Mouse (Mus musculus): ENCODE results near the gene Spag6l. TPM values are rescaled to one million over a fixed set of nuclear protein-coding genes. Genes with fewer than 3 reads are reported as not detected.
A peak's percentile ranks its signal among the peaks of the same experiment; 100 is the strongest.
"Not testable (repeated sequence)": the region's sequence is repeated elsewhere in the genome, so short reads cannot be mapped to it uniquely, and the experiment has no call there.

Gene Spag6l
- total RNA-seq (2021), result 1 to 10 TPM; 6.3 to 7.4 TPM

- peak; percentile 55 to 64 for DNase-seq (ENCODE audit: low spot score in 2 of 2)
- intact Hi-C loops (cut with DNase I), result no loop called here
These were observed at the start of gene Spag6l for GRCm38 (mm10) chr16:16828757-16829615. Spag6l (minus strand) TSS chr16:16829456.

DNA sequence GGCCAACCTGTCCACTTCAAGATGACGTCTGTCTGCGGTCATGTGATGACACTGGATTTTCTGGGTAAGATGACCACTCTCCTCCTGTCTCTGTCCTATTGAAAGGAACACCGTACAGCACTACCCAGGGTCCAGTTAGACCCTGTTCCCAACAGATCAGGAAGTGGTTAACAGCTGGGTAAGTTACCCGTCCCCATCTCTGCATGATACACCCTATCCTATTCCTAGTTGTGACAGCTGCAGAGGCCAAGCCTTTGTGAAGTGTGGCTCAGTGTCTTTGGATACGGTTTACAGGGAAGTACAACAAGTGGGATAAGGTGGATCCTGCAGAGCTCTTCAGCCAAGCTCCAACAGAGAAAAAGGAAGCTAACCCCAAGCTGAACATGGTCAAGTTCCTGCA lies 49.8 kb upstream of the Spag6l start:
- intact Hi-C loops (cut with DNase I), result loop anchor here (10.0 kb wide), 1 partner anchor 524 kb away; the partner anchor contains the start of gene Dnm1l
- DNase-seq (ENCODE audit: low spot score in 2 of 2), result no peak

- DNase-seq (ENCODE audit: low spot score in 2 of 2), result peak; percentile 87 to 96
- intact Hi-C loops (cut with DNase I), result loop anchor here (5.0 to 10.0 kb wide), 3 partner anchors 273 to 568 kb away; partner anchors contain the start of genes Dnm1l and Yars2
These were observed 41.5 kb upstream of the Spag6l start, which contains the start of the genes Top3b and Vpreb1 for GRCm38 (mm10) chr16:16870617-16871331. Top3b (plus strand) TSS chr16:16870736. Vpreb1 (minus strand) TSS chr16:16870843.

DNA sequence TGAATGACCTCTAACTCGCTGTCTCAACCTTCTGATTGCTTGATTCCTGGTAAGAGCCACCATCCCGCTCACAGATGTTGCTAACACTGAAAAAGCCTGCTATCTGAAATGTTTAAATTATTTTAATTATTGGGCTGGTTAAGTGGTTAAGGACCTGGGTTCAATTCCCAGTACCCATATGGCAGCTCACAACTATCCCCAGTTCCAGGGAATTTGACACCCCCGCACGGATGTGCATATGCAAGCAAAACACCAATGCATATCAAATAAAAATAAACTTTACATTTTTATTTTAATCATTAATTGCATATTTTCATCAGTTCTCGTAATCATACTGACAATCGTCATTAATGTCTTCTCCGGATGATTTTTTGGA lies 41.0 kb upstream of the Spag6l start:
- intact Hi-C loops (cut with DNase I), result loop anchor here (5.0 to 10.0 kb wide), 3 partner anchors 273 to 568 kb away; partner anchors contain the start of genes Dnm1l and Yars2
- DNase-seq (ENCODE audit: low spot score in 2 of 2), result no peak

DNA sequence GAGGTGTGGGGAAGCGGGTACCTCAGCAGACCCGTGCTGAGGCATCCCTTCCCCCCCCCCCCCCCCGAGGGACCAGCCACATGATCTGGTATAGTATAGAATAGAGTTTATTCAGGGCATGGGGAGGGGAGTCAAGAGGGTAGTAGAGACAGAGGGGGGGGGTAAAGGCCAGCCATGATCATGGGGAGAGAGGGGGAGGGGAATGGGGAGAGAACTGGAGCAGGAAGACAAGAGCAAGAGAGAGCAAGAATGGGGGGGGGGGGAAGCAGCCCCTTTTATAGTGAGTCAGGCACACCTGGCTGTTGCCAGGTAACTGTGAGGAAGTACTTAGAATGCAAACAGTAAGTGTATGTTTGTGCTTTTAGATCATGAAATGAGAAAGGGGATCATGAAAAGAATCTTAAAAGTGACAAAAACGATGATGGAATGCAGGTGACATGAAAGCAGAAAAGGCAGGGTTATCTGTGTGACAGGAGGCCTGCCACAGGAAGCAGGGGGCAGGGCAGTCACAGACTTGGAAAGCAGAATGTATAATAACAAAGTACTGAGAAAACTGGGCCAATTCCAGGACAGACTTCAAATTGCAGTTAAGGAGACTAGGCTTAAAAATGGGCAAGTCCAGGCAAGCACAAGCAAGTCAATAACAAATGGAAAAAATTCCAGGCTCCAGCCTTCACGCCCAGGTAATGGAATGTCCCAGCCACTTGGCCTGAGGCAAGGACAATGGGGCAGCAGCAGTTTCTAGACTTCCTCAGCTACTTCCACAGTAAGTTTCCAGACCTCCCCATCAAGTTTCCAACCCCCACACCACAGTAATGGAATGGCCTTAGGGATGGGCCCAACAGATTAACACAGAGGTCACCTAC lies 36.7 kb upstream of the Spag6l start:
- intact Hi-C loops (cut with DNase I), result no loop called here

GRCm38 (mm10) chr16:16865217-16865616 lies 36.0 kb upstream of the Spag6l start:
- DNase-seq (ENCODE audit: low spot score in 2 of 2), result no peak
- intact Hi-C loops (cut with DNase I), result no loop called here

More for the DNA sequence above, 36.7 kb upstream of the Spag6l start:
- no peak for DNase-seq (ENCODE audit: low spot score in 2 of 2)

DNA sequence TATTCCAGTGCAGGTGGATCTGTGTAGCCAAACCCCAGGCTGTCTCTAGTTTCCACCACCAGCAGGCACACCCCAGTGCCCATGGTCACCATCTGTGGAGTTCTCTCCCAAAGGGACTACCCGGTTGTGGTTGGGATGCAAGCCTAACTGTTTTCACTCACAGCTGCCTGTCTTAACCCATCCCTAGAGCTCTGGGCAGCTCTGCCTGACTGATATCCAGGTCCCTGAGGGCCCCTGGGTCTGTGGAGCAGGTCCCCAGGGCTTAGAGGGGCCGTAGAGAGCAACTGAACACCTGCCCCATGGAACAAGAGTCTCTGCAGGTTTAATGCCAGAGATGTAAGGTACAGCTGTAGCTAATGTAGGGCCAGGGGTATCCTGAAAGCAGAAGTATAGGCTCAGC lies 34.7 kb upstream of the Spag6l start, which contains the start of gene Igll1:
Gene Igll1, minus strand, starts transcription at position 8 of the 400 bp plus-strand sequence.
- intact Hi-C loops (cut with DNase I), result no loop called here
- no peak for DNase-seq (ENCODE audit: low spot score in 2 of 2)

DNA sequence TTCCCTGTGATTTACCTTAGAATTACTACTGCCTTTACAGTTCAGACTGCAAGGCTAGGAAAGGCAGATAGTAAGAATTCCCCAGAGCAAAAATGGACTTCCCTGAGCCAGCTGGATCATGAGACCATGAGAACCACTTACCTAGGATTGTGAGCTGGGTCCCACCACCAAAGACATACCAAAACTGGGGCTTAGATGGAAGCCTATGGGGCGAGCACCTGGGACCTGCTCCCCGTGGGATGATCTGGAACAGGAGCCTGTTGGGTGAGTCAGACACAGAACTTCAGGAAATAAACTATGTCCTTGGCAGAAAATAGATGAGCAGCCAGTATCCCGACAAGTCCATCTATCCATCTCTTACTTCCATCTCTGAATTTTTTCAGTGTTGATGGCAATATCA lies 33.0 kb upstream of the Spag6l start:
- intact Hi-C loops (cut with DNase I), result no loop called here
- no peak for DNase-seq (ENCODE audit: low spot score in 2 of 2)

- intact Hi-C loops (cut with DNase I), result no loop called here
- DNase-seq (ENCODE audit: low spot score in 2 of 2), result no peak
These were observed 27.6 kb upstream of the Spag6l start for GRCm38 (mm10) chr16:16856731-16857476.

- DNase-seq (ENCODE audit: low spot score in 2 of 2); intact Hi-C loops (cut with DNase I): not testable (repeated sequence)
These were observed 26.8 kb upstream of the Spag6l start for GRCm38 (mm10) chr16:16856054-16856453.

GRCm38 (mm10) chr16:16855541-16855940 lies 26.3 kb upstream of the Spag6l start:
- intact Hi-C loops (cut with DNase I), result loop anchor here (2.0 kb wide), 1 partner anchor 55 kb away; no protein-coding TSS in a partner anchor
- DNase-seq (ENCODE audit: low spot score in 2 of 2), result peak in 1 of 2 experiments; percentile 64

- intact Hi-C loops (cut with DNase I), result loop anchor here (2.0 kb wide), 1 partner anchor 56 kb away; no protein-coding TSS in a partner anchor
- DNase-seq (ENCODE audit: low spot score in 2 of 2), result peak; percentile 34 to 36
These were observed 25.6 kb upstream of the Spag6l start for GRCm38 (mm10) chr16:16854836-16855235.

GRCm38 (mm10) chr16:16852411-16852810 lies 23.2 kb upstream of the Spag6l start:
- intact Hi-C loops (cut with DNase I), result no loop called here

GRCm38 (mm10) chr16:16849196-16849595 lies 19.9 kb upstream of the Spag6l start:
- DNase-seq (ENCODE audit: low spot score in 2 of 2), result no peak
- intact Hi-C loops (cut with DNase I), result no loop called here

More at GRCm38 (mm10) chr16:16852411-16852810, 23.2 kb upstream of the Spag6l start:
- DNase-seq (ENCODE audit: low spot score in 2 of 2), result no peak

GRCm38 (mm10) chr16:16829671-16830070 lies 415 bp upstream of the Spag6l start:
- intact Hi-C loops (cut with DNase I), result no loop called here
- DNase-seq (ENCODE audit: low spot score in 2 of 2), result no peak

GRCm38 (mm10) chr16:16826223-16826622 lies 3.0 kb downstream of the Spag6l start:
- no peak for DNase-seq (ENCODE audit: low spot score in 2 of 2)
- intact Hi-C loops (cut with DNase I), result no loop called here

- no peak for DNase-seq (ENCODE audit: low spot score in 2 of 2)
- intact Hi-C loops (cut with DNase I), result no loop called here
These were observed 3.8 kb downstream of the Spag6l start for GRCm38 (mm10) chr16:16825476-16825875.

GRCm38 (mm10) chr16:16806325-16806724 lies 22.9 kb downstream of the Spag6l start:
- DNase-seq (ENCODE audit: low spot score in 2 of 2), result no peak
- intact Hi-C loops (cut with DNase I), result no loop called here
